Mouse (Mus musculus): Measurements from ENCODE around the gene Edem2. TPM values are rescaled to one million over a fixed set of nuclear protein-coding genes. Genes with fewer than 3 reads are reported as not detected.
A peak's percentile ranks its signal among the peaks of the same experiment; 100 is the strongest.
"Not testable (repeated sequence)": the region's sequence is repeated elsewhere in the genome, so short reads cannot be mapped to it uniquely, and the experiment has no call there.

Gene Edem2
- polyA plus RNA-seq, 1 experiment from 2014 or later: 42.3 TPM

DNA sequence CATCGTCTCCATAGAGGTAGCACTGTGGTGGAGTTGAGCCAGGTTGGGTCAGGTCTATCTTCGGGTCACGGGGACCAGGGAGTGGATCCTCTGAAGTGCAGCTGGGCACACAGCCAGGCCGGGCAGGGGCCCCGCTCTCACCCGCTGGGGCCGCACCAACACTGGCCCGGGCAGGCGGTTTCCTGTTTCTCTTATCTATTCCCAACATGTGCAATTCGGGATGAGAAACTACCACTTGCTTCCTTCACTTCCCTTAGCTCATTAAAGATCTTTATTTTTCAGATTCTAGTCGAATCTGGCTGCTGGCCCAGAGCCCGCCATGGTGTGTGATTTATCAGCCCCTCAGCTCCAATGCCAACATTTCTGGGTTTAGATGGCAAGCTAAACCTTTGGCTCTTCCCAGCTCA is 13.7 kb upstream of the Edem2 start:
- H3K4me1 ChIP-seq (ENCODE audit: control insufficient read depth, insufficient read depth, low read length): no peaks in the 10 kb centered on the region
- 84% methylated on average over 12 of the region's 12 CpGs for WGBS
- H3K4me2 ChIP-seq (ENCODE audit: low read depth, low read length): no peak overlapping the region
- H3K9me3 ChIP-seq (ENCODE audit: control insufficient read depth, low read length): no peaks in the 10 kb centered on the region
- no peak for ATAC-seq (ENCODE audit: low read depth)
- H3K36me3 ChIP-seq (ENCODE audit: control insufficient read depth, insufficient read depth, low read length): no peaks in the 10 kb centered on the region
- no peak overlapping the region for H3K27ac ChIP-seq (ENCODE audit: low read depth, low read length)
- H3K4me3 ChIP-seq (ENCODE audit: low read depth, low read length): no peak overlapping the region
- no peak overlapping the region for H3K9ac ChIP-seq (replicated peaks; ENCODE audit: low read depth, low read length)
- no peaks in the 10 kb centered on the region for H3K27me3 ChIP-seq (ENCODE audit: control insufficient read depth, insufficient read depth, low read length)

DNA sequence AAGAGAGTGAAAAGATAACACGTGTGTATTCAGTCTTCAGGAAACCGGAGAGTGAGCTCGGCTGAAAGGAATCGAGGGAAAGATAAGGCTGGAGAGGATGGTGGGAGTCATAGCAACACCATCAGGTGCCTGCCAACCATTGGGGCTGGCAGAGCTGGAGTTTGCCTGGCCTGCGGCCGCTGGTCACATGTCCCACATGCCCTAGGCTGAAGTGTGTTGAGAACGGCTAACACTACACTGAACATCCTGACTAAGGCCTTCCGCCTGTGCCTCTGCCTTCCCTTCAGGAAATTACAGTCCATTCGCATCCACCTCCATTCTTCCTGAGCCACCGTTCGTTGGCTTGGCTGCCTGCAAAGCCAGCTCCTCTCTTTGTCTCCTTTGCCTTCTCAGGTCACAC is 12.9 kb upstream of the Edem2 start:
- no peak for ATAC-seq (ENCODE audit: low read depth)
- Histone ChIP-seq H3K27ac (ENCODE audit: low read depth, low read length) (no peak overlapping the region), H3K4me3 (ENCODE audit: low read depth, low read length) (no peak overlapping the region), H3K27me3 (ENCODE audit: control insufficient read depth, insufficient read depth, low read length) (no peaks in the 10 kb centered on the region), H3K9me3 (ENCODE audit: control insufficient read depth, low read length) (no peaks in the 10 kb centered on the region), H3K9ac (replicated peaks; ENCODE audit: low read depth, low read length) (no peak overlapping the region), H3K36me3 (ENCODE audit: control insufficient read depth, insufficient read depth, low read length) (no peaks in the 10 kb centered on the region), H3K4me1 (ENCODE audit: control insufficient read depth, insufficient read depth, low read length) (no peaks in the 10 kb centered on the region), H3K4me2 (ENCODE audit: low read depth, low read length) (no peak overlapping the region)
- WGBS: 90% methylated on average over 11 of the region's 11 CpGs

DNA sequence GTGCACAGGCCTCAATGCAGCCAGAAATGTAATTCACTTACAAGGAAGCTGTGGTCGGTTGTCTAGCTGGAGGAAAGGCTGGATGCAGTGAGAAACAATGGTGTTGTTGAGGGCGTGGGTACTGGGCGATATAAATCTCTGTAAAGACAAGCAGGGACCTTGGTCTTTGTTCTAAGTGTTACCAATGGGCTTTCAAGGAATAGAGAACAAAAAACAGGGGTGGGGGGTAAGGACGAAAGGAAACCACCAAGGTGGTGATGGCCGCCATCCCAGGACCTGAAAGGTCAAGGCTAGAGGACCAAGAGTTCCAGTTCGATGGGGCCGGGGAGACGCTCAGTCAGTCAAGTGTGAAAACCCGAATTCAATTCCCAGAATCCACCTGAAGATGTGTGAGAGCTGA is 8.5 kb upstream of the Edem2 start:
- Histone ChIP-seq H3K4me3 (ENCODE audit: low read depth, low read length) (no peak overlapping the region), H3K4me2 (ENCODE audit: low read depth, low read length) (no peak overlapping the region), H3K9me3 (ENCODE audit: control insufficient read depth, low read length) (no peaks in the 10 kb centered on the region), H3K36me3 (ENCODE audit: control insufficient read depth, insufficient read depth, low read length) (no peaks in the 10 kb centered on the region), H3K27ac (ENCODE audit: low read depth, low read length) (no peak overlapping the region), H3K27me3 (ENCODE audit: control insufficient read depth, insufficient read depth, low read length) (no peaks in the 10 kb centered on the region), H3K4me1 (ENCODE audit: control insufficient read depth, insufficient read depth, low read length) (no peaks in the 10 kb centered on the region), H3K9ac (replicated peaks; ENCODE audit: low read depth, low read length) (no peak overlapping the region)
- WGBS: 45% methylated on average over 9 of the region's 9 CpGs
- ATAC-seq (ENCODE audit: low read depth): no peak

DNA sequence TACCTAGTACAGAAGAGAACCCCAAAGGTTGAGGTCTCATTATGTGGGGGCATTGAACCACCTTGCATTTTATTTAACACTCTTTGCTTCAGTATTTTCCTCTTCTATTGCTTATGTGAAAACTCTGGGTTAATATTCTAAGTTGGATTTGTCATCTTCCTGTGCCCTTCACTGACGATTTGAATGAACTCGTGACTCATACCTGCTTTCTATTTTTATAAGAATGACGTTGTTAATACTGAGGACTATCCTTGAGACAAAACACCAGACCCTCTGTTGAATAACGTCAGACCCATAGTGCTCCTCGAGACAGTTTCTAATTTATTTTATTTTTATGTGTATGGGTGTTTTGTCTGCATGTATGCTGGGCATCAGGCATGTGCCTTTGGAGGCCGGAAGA is 7.7 kb upstream of the Edem2 start:
- no peak for ATAC-seq (ENCODE audit: low read depth)
- WGBS: 86% methylated on average over 6 of the region's 6 CpGs
- Histone ChIP-seq H3K9ac (replicated peaks; ENCODE audit: low read depth, low read length) (no peak overlapping the region), H3K27ac (ENCODE audit: low read depth, low read length) (no peak overlapping the region), H3K9me3 (ENCODE audit: control insufficient read depth, low read length) (no peaks in the 10 kb centered on the region), H3K4me2 (ENCODE audit: low read depth, low read length) (no peak overlapping the region), H3K27me3 (ENCODE audit: control insufficient read depth, insufficient read depth, low read length) (no peaks in the 10 kb centered on the region), H3K4me1 (ENCODE audit: control insufficient read depth, insufficient read depth, low read length) (no peaks in the 10 kb centered on the region), H3K36me3 (ENCODE audit: control insufficient read depth, insufficient read depth, low read length) (no peaks in the 10 kb centered on the region), H3K4me3 (ENCODE audit: low read depth, low read length) (no peak overlapping the region)

- not testable (repeated sequence) for ATAC-seq (ENCODE audit: low read depth); H3K27me3 ChIP-seq (ENCODE audit: control insufficient read depth, insufficient read depth, low read length); H3K36me3 ChIP-seq (ENCODE audit: control insufficient read depth, insufficient read depth, low read length); H3K4me1 ChIP-seq (ENCODE audit: control insufficient read depth, insufficient read depth, low read length); H3K27ac ChIP-seq (ENCODE audit: low read depth, low read length); H3K4me3 ChIP-seq (ENCODE audit: low read depth, low read length); H3K4me2 ChIP-seq (ENCODE audit: low read depth, low read length); H3K9ac ChIP-seq (replicated peaks; ENCODE audit: low read depth, low read length); H3K9me3 ChIP-seq (ENCODE audit: control insufficient read depth, low read length)
- 87% methylated on average over 5 of the region's 5 CpGs for WGBS
Observed at GRCm38 (mm10) chr2:155735766-155736165, 6.5 kb upstream of the Edem2 start, which contains the start of gene Gm17581. Gene Gm17581 (minus strand): TSS chr2:155735866.

GRCm38 (mm10) chr2:155735080-155735479 is 5.8 kb upstream of the Edem2 start:
- Histone ChIP-seq H3K27me3 (ENCODE audit: control insufficient read depth, insufficient read depth, low read length) (no peaks in the 10 kb centered on the region), H3K4me2 (ENCODE audit: low read depth, low read length) (no peak overlapping the region), H3K9ac (replicated peaks; ENCODE audit: low read depth, low read length) (no peak overlapping the region), H3K4me1 (ENCODE audit: control insufficient read depth, insufficient read depth, low read length) (no peaks in the 10 kb centered on the region), H3K27ac (ENCODE audit: low read depth, low read length) (no peak overlapping the region), H3K9me3 (ENCODE audit: control insufficient read depth, low read length) (no peaks in the 10 kb centered on the region), H3K36me3 (ENCODE audit: control insufficient read depth, insufficient read depth, low read length) (no peaks in the 10 kb centered on the region), H3K4me3 (ENCODE audit: low read depth, low read length) (no peak overlapping the region)
- WGBS: 84% methylated on average over 5 of the region's 5 CpGs
- no peak for ATAC-seq (ENCODE audit: low read depth)

GRCm38 (mm10) chr2:155728742-155729141 is 533 bp downstream of the Edem2 start:
- Histone ChIP-seq H3K4me1 (ENCODE audit: control insufficient read depth, insufficient read depth, low read length) (peaks cover 10% of the 10 kb centered on the region; the same call in 1 of the 2 replicates), H3K9me3 (ENCODE audit: control insufficient read depth, low read length) (no peaks in the 10 kb centered on the region), H3K4me3 (ENCODE audit: low read depth, low read length) (peak overlapping the region; percentile 70), H3K27me3 (ENCODE audit: control insufficient read depth, insufficient read depth, low read length) (no peaks in the 10 kb centered on the region), H3K36me3 (ENCODE audit: control insufficient read depth, insufficient read depth, low read length) (0 out of 2 replicates have a peak, but pooled peaks cover 3% of the 10 kb centered on the region), H3K27ac (ENCODE audit: low read depth, low read length) (peak overlapping the region; percentile 52; the same call in 1 of the 2 replicates), H3K4me2 (ENCODE audit: low read depth, low read length) (peak overlapping the region; percentile 92), H3K9ac (replicated peaks; ENCODE audit: low read depth, low read length) (peak overlapping the region; percentile 71)
- WGBS: 6% methylated on average over 15 of the region's 15 CpGs
- ATAC-seq (ENCODE audit: low read depth): no peak; the same call in none of the 2 replicates

DNA sequence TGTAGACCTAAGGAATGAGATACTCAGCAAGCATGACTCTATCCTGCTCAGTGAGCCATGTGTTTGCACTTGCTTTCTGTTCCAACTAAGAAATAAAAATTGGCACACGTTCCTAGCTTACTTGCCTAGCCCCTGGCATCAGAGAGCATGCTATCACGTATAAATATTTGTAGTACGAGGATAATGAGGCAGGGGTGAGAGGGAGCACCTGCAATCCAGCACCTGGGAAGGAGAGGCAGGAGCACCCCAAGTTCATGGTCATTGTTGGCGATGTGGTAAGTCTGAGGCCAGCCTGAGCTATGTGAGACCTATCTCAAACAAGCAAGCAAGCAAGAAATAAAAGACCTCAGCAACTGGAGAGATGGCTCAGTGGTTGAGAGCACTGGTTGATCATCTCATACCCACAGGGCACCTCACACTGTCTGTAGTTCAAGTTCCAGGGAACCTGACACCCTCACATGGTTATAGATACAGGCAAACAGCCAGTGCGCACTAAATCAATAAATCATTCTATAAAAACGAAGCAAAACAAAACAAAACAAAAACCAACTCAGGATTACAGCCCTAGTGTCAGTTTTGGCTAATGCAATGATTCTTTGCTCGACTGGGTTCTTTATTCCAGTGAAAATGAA is 1.4 kb downstream of the Edem2 start:
- no peak overlapping the region for H3K9ac ChIP-seq (replicated peaks; ENCODE audit: low read depth, low read length)
- no peaks in the 10 kb centered on the region for H3K9me3 ChIP-seq (ENCODE audit: control insufficient read depth, low read length)
- no peaks in the 10 kb centered on the region for H3K27me3 ChIP-seq (ENCODE audit: control insufficient read depth, insufficient read depth, low read length)
- peak overlapping the region; percentile 92; the same call in 1 of the 2 replicates for H3K4me2 ChIP-seq (ENCODE audit: low read depth, low read length)
- H3K4me3 ChIP-seq (ENCODE audit: low read depth, low read length): no peak overlapping the region
- no peak overlapping the region for H3K27ac ChIP-seq (ENCODE audit: low read depth, low read length)
- peaks cover 8% of the 10 kb centered on the region; the same call in 1 of the 2 replicates for H3K36me3 ChIP-seq (ENCODE audit: control insufficient read depth, insufficient read depth, low read length)
- ATAC-seq (ENCODE audit: low read depth): no peak
- peaks cover 10% of the 10 kb centered on the region; the same call in 1 of the 2 replicates for H3K4me1 ChIP-seq (ENCODE audit: control insufficient read depth, insufficient read depth, low read length)
- WGBS: 72% methylated on average over 7 of the region's 7 CpGs

DNA sequence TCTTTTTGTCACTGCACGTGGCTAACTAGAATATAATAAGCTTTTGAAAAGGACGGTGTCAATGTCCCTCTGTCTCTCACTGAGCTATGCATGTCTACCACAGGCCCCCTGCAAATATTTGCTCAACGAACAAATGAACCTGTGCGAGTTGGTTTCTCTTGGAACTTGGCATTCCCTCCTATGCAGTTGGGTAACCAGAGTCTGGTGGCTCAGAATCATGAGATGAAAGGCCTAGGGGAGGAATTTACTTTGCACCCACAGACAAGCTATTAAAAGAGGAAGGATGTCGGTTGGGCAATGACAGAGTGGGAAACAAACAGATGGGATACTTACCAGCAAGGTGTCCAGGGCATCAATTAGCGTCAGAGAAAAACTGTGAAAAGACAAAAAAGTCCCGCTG is 3.0 kb downstream of the Edem2 start:
- ATAC-seq (ENCODE audit: low read depth): no peak
- no peak overlapping the region for H3K4me3 ChIP-seq (ENCODE audit: low read depth, low read length)
- 82% methylated on average over 7 of the region's 7 CpGs for WGBS
- H3K27ac ChIP-seq (ENCODE audit: low read depth, low read length): no peak overlapping the region
- H3K9me3 ChIP-seq (ENCODE audit: control insufficient read depth, low read length): no peaks in the 10 kb centered on the region
- H3K4me2 ChIP-seq (ENCODE audit: low read depth, low read length): no peak overlapping the region
- peaks cover 10% of the 10 kb centered on the region; the same call in 1 of the 2 replicates for H3K4me1 ChIP-seq (ENCODE audit: control insufficient read depth, insufficient read depth, low read length)
- H3K9ac ChIP-seq (replicated peaks; ENCODE audit: low read depth, low read length): no peak overlapping the region
- peaks cover 12% of the 10 kb centered on the region for H3K36me3 ChIP-seq (ENCODE audit: control insufficient read depth, insufficient read depth, low read length)
- no peaks in the 10 kb centered on the region for H3K27me3 ChIP-seq (ENCODE audit: control insufficient read depth, insufficient read depth, low read length)
